Mouse (Mus musculus): ENCODE data around the gene Olfr1256. TPM values are rescaled to one million over a fixed set of nuclear protein-coding genes. Genes with fewer than 3 reads are reported as not detected.

The Olfr1256 gene
- not detected in 2 replicates for polyA plus RNA-seq (2015; fragmentation: Nextera tagmentation; extraction: Ambion mirVana)

DNA sequence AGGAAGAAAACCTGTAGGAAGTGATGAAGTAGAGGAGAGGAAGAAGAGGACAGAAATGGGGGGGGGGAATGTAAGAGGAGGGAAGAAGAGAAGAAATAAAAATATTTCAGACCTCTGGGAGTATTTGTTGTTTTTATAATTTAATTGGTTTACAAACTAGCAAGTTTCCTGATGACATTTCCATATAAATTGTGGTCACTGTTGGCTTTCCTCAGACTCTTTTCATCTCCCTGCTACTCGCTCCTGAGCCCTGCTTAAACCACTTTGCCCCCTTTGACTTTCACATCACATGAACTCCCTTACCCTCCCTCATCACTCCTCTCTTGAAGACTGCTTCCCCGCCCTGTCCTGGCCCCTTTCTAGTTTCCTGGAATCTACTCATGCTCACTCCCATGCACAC is at the start of gene Olfr1256:
Gene Olfr1256, minus strand, starts transcription at position 101 of the 400 bp plus-strand sequence.

DNA sequence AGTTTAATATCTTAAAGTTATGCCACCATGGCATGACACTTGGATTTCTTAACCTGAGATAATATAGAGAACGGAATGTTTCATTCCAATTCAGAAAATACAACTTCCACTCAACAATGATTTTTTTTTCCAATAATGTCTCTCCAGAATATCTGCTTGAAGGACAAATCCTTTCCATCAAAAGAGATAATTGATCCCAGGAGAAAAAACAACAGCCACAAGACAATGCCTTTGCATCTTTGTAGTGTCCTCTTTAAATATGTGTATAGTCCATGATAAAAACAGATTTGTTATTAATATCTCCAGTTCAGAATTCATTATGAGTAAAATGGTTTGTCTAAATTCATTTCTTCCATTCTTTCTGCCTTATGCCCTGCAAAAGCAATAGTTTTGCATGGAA is 36.8 kb upstream of the Olfr1256 start, which contains the start of gene Olfr1257:
Gene Olfr1257, plus strand, starts transcription at position 301 of the 400 bp plus-strand sequence.

DNA sequence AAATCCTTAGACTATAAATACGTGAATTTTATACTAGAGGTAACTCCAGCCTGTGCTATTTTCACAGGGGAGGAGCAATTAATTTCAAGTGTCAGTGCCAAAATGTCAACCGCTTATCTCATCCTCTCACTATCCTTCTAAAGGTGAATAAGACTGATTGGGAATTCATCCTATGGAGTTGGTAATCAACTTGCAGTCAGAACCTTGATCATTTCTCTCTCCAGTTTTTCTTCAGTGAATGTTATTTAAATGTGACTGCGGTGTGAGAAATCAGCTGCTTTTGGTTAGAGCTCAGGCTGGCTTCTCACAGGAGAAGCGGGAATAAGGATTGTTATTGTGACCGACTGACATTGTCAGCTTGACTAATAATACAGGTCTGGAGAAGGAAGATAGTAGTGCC is 6.8 kb upstream of the Olfr1256 start, which contains the start of gene Olfr48:
Gene Olfr48, minus strand, starts transcription at position 101 of the 400 bp plus-strand sequence.

DNA sequence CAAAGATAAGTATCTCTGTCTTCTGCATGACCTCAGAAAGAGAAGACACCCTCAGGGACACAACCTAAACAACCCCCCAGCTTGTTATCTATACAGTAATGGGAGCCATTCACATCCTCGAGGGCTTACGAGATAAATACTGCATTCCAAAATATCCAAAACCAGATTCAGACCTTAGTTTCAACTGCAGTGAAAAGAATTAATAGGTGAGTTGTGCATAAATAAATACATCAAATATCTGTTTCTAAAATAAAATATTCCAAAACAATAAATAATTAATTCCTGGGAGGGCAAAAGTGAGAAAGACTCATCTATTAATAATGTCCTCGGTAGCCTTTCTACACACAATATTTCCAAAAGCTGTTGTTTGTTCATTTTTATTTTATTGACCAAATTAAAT is 29.6 kb downstream of the Olfr1256 start, which contains the start of gene Olfr1255:
Gene Olfr1255, plus strand, starts transcription at position 301 of the 400 bp plus-strand sequence.

DNA sequence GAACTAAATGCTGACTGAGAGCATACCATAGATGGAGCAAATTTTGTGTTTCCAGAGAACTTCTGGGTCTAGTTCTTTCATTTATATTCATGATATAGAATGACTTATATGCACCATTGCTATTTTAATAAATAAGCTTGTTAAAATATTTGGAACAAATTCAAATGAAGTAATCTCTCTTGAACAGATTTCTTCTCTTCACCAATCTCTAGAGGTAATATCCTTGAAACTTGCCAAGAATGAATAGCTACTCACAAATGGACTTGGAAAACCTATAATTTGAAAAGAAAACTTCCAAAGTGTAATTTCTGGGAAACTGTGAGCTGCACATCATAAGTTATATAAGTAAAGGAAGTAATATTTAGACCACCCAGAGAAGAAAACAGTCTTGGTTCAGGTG is 47.8 kb downstream of the Olfr1256 start, which contains the start of gene Olfr1254:
Gene Olfr1254, minus strand, starts transcription at position 101 of the 400 bp plus-strand sequence.

Other genes with a start within 250 kb of the Olfr1256 start
- not detected in 2 replicates for gene Olfr1246, start 248.4 kb downstream of the Olfr1256 start, polyA plus RNA-seq (2015; fragmentation: Nextera tagmentation; extraction: Ambion mirVana)
- gene Olfr1247, start 227.4 kb downstream of the Olfr1256 start, polyA plus RNA-seq (2015; fragmentation: Nextera tagmentation; extraction: Ambion mirVana) = not detected in 2 replicates
- not detected in 2 replicates for gene Olfr1248, start 223.3 kb downstream of the Olfr1256 start, polyA plus RNA-seq (2015; fragmentation: Nextera tagmentation; extraction: Ambion mirVana)
- not detected in 2 replicates for gene Olfr1249, start 206.6 kb downstream of the Olfr1256 start, polyA plus RNA-seq (2015; fragmentation: Nextera tagmentation; extraction: Ambion mirVana)
- gene Olfr1250, start 180.1 kb downstream of the Olfr1256 start, polyA plus RNA-seq (2015; fragmentation: Nextera tagmentation; extraction: Ambion mirVana) = not detected in 2 replicates
- gene Olfr1251, start 169.6 kb downstream of the Olfr1256 start, polyA plus RNA-seq (2015; fragmentation: Nextera tagmentation; extraction: Ambion mirVana) = not detected in 2 replicates
- not detected in 2 replicates for gene Olfr1252, start 116.5 kb downstream of the Olfr1256 start, polyA plus RNA-seq (2015; fragmentation: Nextera tagmentation; extraction: Ambion mirVana)
- not detected in 2 replicates for gene Olfr1253, start 84.5 kb downstream of the Olfr1256 start, polyA plus RNA-seq (2015; fragmentation: Nextera tagmentation; extraction: Ambion mirVana)
- gene Olfr1254, start 47.9 kb downstream of the Olfr1256 start, polyA plus RNA-seq (2015; fragmentation: Nextera tagmentation; extraction: Ambion mirVana) = not detected in 2 replicates
- gene Olfr1255, start 29.5 kb downstream of the Olfr1256 start, polyA plus RNA-seq (2015; fragmentation: Nextera tagmentation; extraction: Ambion mirVana) = not detected in 2 replicates
- gene Olfr48, start 6.7 kb upstream of the Olfr1256 start, polyA plus RNA-seq (2015; fragmentation: Nextera tagmentation; extraction: Ambion mirVana) = not detected in 2 replicates
- gene Olfr1257, start 36.9 kb upstream of the Olfr1256 start, polyA plus RNA-seq (2015; fragmentation: Nextera tagmentation; extraction: Ambion mirVana) = not detected in 2 replicates
- not detected in 2 replicates for gene Olfr1258, start 85.8 kb upstream of the Olfr1256 start, polyA plus RNA-seq (2015; fragmentation: Nextera tagmentation; extraction: Ambion mirVana)
- gene Olfr1259, start 107.1 kb upstream of the Olfr1256 start, polyA plus RNA-seq (2015; fragmentation: Nextera tagmentation; extraction: Ambion mirVana) = not detected in 2 replicates
- gene Olfr1260, start 132.8 kb upstream of the Olfr1256 start, polyA plus RNA-seq (2015; fragmentation: Nextera tagmentation; extraction: Ambion mirVana) = 0.23 TPM in 1 of 2 replicates, not detected in the other
- gene Olfr1261, start 149.7 kb upstream of the Olfr1256 start, polyA plus RNA-seq (2015; fragmentation: Nextera tagmentation; extraction: Ambion mirVana) = not detected in 2 replicates
- not detected in 2 replicates for gene Olfr1262, start 158.6 kb upstream of the Olfr1256 start, polyA plus RNA-seq (2015; fragmentation: Nextera tagmentation; extraction: Ambion mirVana)
- gene Olfr1263, start 170.6 kb upstream of the Olfr1256 start, polyA plus RNA-seq (2015; fragmentation: Nextera tagmentation; extraction: Ambion mirVana) = not detected in 2 replicates
- gene Olfr1264, start 184.0 kb upstream of the Olfr1256 start, polyA plus RNA-seq (2015; fragmentation: Nextera tagmentation; extraction: Ambion mirVana) = not detected in 2 replicates
- not detected in 2 replicates for gene Olfr1265, start 193.8 kb upstream of the Olfr1256 start, polyA plus RNA-seq (2015; fragmentation: Nextera tagmentation; extraction: Ambion mirVana)
- not detected in 2 replicates for gene Olfr140, start 222.0 kb upstream of the Olfr1256 start, polyA plus RNA-seq (2015; fragmentation: Nextera tagmentation; extraction: Ambion mirVana)

All from urinary bladder, postnatal 0 days (tissue).